Mouse (Mus musculus): ENCODE measurements around the gene Ric8b. TPM values are rescaled to one million over a fixed set of nuclear protein-coding genes. Genes with fewer than 3 reads are reported as not detected.
A peak's percentile ranks its signal among the peaks of the same experiment; 100 is the strongest.

The Ric8b gene
- polyA plus RNA-seq, 1 experiment from 2014 or later, result 15.5 TPM

DNA sequence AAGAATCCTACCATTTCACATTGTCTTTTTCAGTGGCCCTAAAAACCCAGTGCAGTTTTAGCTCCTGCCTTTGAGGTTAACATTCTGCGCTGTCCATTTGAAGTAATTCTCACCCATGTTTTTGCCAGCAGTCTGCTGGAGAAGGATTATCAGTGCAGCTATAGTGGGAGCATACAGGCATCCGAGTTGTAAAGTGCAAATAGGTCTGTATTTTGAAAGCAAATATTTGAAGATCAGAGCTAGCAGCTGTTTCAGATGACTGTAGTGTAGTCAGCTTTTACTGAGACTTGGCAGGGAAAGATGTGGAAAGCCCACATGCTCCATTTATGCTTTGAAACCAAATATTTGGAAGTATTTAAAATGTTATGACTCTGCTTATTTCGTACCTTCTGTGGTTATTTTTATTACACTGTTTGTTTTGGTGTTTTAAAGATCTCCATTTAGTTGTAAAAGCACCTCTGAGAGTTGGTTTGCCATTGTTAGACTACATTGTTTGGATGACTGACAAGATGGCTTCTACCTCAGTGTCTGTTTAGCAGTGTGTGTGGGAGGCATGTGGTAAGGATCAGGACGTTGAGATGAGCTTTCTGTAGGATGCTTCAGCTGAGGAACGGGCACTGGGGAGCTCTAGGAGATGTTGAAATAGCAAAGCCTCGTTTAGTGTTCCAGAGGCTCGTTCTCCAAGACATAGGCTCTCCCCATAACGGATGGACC is 31.7 kb downstream of the Ric8b start:
- WGBS, result 40% methylated on average over 8 of the region's 8 CpGs
- peaks cover 11% of the 10 kb centered on the region for H3K4me1 ChIP-seq (ENCODE audit: control insufficient read depth, insufficient read depth, low read length)
- ATAC-seq, result 0 out of 2 replicates have a peak, but pooled peaks have one; percentile 26
- H3K27me3 ChIP-seq (replicated peaks; ENCODE audit: control insufficient read depth, insufficient read depth, low read length), result no peaks in the 10 kb centered on the region
- H3K9ac ChIP-seq (ENCODE audit: low read depth, low read length), result no peak overlapping the region
- H3K4me3 ChIP-seq (ENCODE audit: low read length), result no peak overlapping the region
- no peak overlapping the region for H3K27ac ChIP-seq (ENCODE audit: low read length)
- 0 out of 2 replicates have a peak, but pooled peaks cover 7% of the 10 kb centered on the region for H3K36me3 ChIP-seq (ENCODE audit: control insufficient read depth, insufficient read depth, low read length)
- H3K9me3 ChIP-seq (ENCODE audit: control insufficient read depth, low read length), result no peaks in the 10 kb centered on the region
- no peak overlapping the region for H3K4me2 ChIP-seq (ENCODE audit: low read depth, low read length)

DNA sequence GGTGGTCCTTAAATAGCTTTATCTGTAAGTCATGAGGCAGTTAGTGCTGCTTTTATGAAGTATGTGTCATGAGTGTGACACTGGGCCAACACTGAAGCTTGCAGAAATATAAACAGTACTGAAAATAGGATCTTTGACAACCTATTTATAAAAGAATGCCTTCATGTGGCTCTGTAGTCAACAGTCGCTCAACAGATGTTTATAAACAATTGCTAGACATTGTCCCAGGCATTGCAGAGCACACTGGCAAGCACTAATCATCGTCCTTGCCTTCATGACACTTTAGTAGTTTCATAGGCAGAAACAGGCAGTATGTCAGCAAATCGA is 32.2 kb downstream of the Ric8b start:
- peak; percentile 38; the same call in 1 of the 2 replicates for ATAC-seq
- H3K9me3 ChIP-seq (ENCODE audit: control insufficient read depth, low read length), result no peaks in the 10 kb centered on the region

DNA sequence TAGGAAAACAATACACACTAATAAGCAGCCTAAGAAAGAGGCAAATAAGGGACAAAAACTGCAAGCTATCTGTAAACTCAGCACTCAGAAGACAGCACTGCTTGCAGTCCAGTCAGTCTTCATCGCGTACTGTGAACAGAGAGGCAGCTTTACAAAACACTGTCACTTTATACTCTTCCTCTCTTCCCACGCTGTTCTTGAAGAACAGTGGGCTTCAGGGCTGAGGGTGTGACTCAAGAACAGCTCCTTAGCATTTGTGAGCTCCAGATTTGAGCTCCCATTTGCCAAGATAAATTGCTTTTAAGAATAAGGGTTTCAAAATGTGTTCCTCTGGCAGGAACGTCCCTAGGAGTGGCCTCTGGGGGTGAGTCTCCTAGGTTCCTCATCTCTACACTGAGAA is 33.0 kb downstream of the Ric8b start:
- H3K4me2 ChIP-seq (ENCODE audit: low read depth, low read length), result no peak overlapping the region
- peaks cover 15% of the 10 kb centered on the region for H3K4me1 ChIP-seq (ENCODE audit: control insufficient read depth, insufficient read depth, low read length)
- no peak for ATAC-seq
- WGBS, result 72% methylated on average over 4 of the region's 4 CpGs
- 0 out of 2 replicates have a peak, but pooled peaks cover 7% of the 10 kb centered on the region for H3K36me3 ChIP-seq (ENCODE audit: control insufficient read depth, insufficient read depth, low read length)
- no peak overlapping the region for H3K27ac ChIP-seq (ENCODE audit: low read length)
- H3K27me3 ChIP-seq (replicated peaks; ENCODE audit: control insufficient read depth, insufficient read depth, low read length), result no peaks in the 10 kb centered on the region
- H3K4me3 ChIP-seq (ENCODE audit: low read length), result no peak overlapping the region
- no peak overlapping the region for H3K9ac ChIP-seq (ENCODE audit: low read depth, low read length)
- H3K9me3 ChIP-seq (ENCODE audit: control insufficient read depth, low read length), result no peaks in the 10 kb centered on the region

More for the DNA sequence above, 32.2 kb downstream of the Ric8b start:
- no peaks in the 10 kb centered on the region for H3K27me3 ChIP-seq (replicated peaks; ENCODE audit: control insufficient read depth, insufficient read depth, low read length)
- no peak overlapping the region for H3K27ac ChIP-seq (ENCODE audit: low read length)
- no peak overlapping the region for H3K9ac ChIP-seq (ENCODE audit: low read depth, low read length)
- H3K36me3 ChIP-seq (ENCODE audit: control insufficient read depth, insufficient read depth, low read length), result 0 out of 2 replicates have a peak, but pooled peaks cover 7% of the 10 kb centered on the region
- WGBS, result 56% methylated on average over 3 of the region's 3 CpGs
- H3K4me1 ChIP-seq (ENCODE audit: control insufficient read depth, insufficient read depth, low read length), result peaks cover 11% of the 10 kb centered on the region
- H3K4me2 ChIP-seq (ENCODE audit: low read depth, low read length), result no peak overlapping the region
- no peak overlapping the region for H3K4me3 ChIP-seq (ENCODE audit: low read length)

DNA sequence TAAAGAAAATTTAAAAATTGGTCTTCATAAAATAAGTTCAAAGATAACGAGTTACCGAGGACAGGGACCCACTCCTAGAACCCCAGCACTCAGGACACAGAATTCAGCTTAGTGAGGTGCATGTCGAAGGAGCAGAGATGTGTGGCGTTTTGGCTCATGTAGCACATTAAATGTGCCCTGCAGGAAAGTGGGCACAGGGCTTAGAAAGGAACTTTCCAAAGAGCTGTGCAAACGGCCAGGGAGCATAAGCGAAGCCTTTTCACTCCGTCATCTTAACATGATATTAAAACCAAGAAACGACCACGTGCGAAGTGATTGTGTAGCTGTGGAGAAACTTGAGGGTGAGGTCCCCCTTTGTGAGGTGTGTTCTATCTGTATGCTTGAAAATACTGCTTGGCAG is 36.8 kb downstream of the Ric8b start:
- Histone ChIP-seq H3K4me2 (ENCODE audit: low read depth, low read length) (no peak overlapping the region), H3K4me3 (ENCODE audit: low read length) (no peak overlapping the region), H3K36me3 (ENCODE audit: control insufficient read depth, insufficient read depth, low read length) (no peaks in the 10 kb centered on the region), H3K4me1 (ENCODE audit: control insufficient read depth, insufficient read depth, low read length) (peaks cover 22% of the 10 kb centered on the region), H3K27me3 (replicated peaks; ENCODE audit: control insufficient read depth, insufficient read depth, low read length) (no peaks in the 10 kb centered on the region), H3K9me3 (ENCODE audit: control insufficient read depth, low read length) (no peaks in the 10 kb centered on the region), H3K9ac (ENCODE audit: low read depth, low read length) (no peak overlapping the region), H3K27ac (ENCODE audit: low read length) (no peak overlapping the region)
- WGBS, result 95% methylated on average over 10 of the region's 10 CpGs
- ATAC-seq, result no peak

DNA sequence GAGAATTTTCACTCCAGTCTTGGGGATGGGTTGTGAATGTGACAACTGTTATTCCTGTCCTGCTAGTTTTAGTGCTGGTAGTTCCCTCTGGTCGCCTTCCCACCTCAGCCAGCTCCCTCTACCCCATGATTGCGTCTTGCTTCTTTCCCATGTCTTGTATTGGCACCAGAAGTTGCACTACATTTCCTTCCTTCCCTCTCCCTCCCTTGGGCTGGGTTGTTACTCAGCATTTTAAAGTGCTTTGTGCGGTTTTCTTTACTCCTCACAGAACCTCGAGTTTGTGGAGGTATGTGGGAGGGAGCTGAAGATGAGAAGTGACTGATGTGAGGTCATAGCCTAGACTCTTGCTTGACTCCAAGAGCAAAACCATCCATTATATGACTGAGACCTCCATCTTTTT is 38.8 kb downstream of the Ric8b start:
- no peak overlapping the region for H3K27ac ChIP-seq (ENCODE audit: low read length)
- no peaks in the 10 kb centered on the region for H3K36me3 ChIP-seq (ENCODE audit: control insufficient read depth, insufficient read depth, low read length)
- no peak overlapping the region for H3K4me3 ChIP-seq (ENCODE audit: low read length)
- no peaks in the 10 kb centered on the region for H3K27me3 ChIP-seq (replicated peaks; ENCODE audit: control insufficient read depth, insufficient read depth, low read length)
- H3K4me2 ChIP-seq (ENCODE audit: low read depth, low read length), result no peak overlapping the region
- 63% methylated on average over 4 of the region's 4 CpGs for WGBS
- H3K4me1 ChIP-seq (ENCODE audit: control insufficient read depth, insufficient read depth, low read length), result peaks cover 11% of the 10 kb centered on the region; the same call in 1 of the 2 replicates
- no peak overlapping the region for H3K9ac ChIP-seq (ENCODE audit: low read depth, low read length)
- no peak for ATAC-seq
- H3K9me3 ChIP-seq (ENCODE audit: control insufficient read depth, low read length), result no peaks in the 10 kb centered on the region

DNA sequence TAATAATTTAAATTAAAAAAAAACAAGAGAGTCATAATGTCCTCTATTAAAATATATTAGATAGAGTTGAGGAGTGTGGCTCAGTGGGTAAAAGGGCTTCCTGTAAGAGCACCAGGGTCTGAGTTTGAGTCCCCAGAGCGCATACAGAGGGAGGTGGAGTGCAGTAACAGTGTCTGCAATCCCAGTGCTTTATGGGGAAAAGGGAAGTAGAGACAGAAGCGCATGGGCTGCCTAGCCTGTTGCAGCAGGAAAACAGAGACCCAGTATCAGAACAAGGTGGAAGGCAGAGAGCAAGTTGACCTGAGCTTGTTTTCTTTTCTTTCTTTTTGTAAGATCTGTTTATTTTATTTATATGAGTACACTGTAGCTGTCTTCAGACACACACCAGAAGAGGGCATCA is 41.2 kb downstream of the Ric8b start:
- H3K4me2 ChIP-seq (ENCODE audit: low read depth, low read length), result no peak overlapping the region
- H3K36me3 ChIP-seq (ENCODE audit: control insufficient read depth, insufficient read depth, low read length), result no peaks in the 10 kb centered on the region
- 95% methylated on average over 2 of the region's 2 CpGs for WGBS
- H3K4me3 ChIP-seq (ENCODE audit: low read length), result no peak overlapping the region
- ATAC-seq, result no peak
- H3K9ac ChIP-seq (ENCODE audit: low read depth, low read length), result no peak overlapping the region
- no peaks in the 10 kb centered on the region for H3K9me3 ChIP-seq (ENCODE audit: control insufficient read depth, low read length)
- H3K27me3 ChIP-seq (replicated peaks; ENCODE audit: control insufficient read depth, insufficient read depth, low read length), result no peaks in the 10 kb centered on the region
- peaks cover 11% of the 10 kb centered on the region for H3K4me1 ChIP-seq (ENCODE audit: control insufficient read depth, insufficient read depth, low read length)
- H3K27ac ChIP-seq (ENCODE audit: low read length), result no peak overlapping the region

DNA sequence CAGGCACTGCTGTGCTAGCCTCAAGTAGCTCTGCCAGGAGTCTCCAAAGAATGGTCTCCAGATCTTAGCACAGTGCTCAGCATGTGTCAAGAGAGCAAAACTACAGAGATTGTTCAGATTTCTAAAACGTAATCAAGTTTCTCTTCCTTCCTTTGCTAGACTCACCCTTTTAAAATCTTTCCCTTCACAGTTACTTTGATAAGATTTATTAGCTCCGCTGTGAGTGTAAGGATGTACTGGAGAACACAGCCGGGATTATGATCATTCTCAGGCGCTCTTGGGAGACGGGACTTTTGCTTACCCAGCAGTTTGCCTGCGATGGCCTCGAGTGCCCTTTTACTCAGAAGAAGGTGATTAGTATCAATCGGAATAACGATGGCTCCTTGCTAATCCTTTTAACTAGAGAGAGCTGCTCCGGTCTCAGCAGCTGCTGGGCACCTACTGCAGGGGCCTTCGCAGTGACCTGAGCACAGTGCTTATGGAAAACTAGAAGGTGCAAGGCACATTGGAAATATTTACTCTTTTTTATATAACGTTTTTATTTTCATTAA is 43.0 kb downstream of the Ric8b start:
- H3K9me3 ChIP-seq (ENCODE audit: control insufficient read depth, low read length), result no peaks in the 10 kb centered on the region
- no peak overlapping the region for H3K27ac ChIP-seq (ENCODE audit: low read length)
- H3K4me2 ChIP-seq (ENCODE audit: low read depth, low read length), result no peak overlapping the region
- H3K36me3 ChIP-seq (ENCODE audit: control insufficient read depth, insufficient read depth, low read length), result no peaks in the 10 kb centered on the region
- 46% methylated on average over 12 of the region's 12 CpGs for WGBS
- H3K27me3 ChIP-seq (replicated peaks; ENCODE audit: control insufficient read depth, insufficient read depth, low read length), result no peaks in the 10 kb centered on the region
- H3K9ac ChIP-seq (ENCODE audit: low read depth, low read length), result no peak overlapping the region
- no peak overlapping the region for H3K4me3 ChIP-seq (ENCODE audit: low read length)
- H3K4me1 ChIP-seq (ENCODE audit: control insufficient read depth, insufficient read depth, low read length), result peaks cover 7% of the 10 kb centered on the region
- no peak for ATAC-seq

DNA sequence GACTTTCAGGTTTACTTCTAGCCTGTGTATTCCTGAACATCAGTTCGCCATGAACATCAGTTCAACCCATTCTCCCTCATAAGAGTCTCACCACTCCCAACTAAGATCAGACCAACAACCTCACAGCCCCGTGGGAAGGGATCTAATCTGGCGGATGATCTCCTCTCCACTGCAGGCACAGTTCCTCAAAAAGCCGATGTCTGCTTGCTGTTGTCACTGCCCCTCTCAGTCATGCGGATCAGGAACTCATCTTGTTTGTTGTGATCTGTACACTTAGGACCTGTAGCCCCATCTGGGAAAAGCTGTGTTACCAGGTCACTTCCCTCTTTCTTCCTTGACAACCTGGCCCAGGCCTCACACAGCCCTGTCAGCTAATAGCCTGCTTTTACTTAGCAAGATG is 45.7 kb downstream of the Ric8b start:
- WGBS, result 81% methylated on average over 5 of the region's 5 CpGs
- Histone ChIP-seq H3K9ac (ENCODE audit: low read depth, low read length) (no peak overlapping the region), H3K36me3 (ENCODE audit: control insufficient read depth, insufficient read depth, low read length) (no peaks in the 10 kb centered on the region), H3K4me1 (ENCODE audit: control insufficient read depth, insufficient read depth, low read length) (peaks cover 3% of the 10 kb centered on the region; the same call in 1 of the 2 replicates), H3K4me2 (ENCODE audit: low read depth, low read length) (no peak overlapping the region), H3K4me3 (ENCODE audit: low read length) (no peak overlapping the region), H3K9me3 (ENCODE audit: control insufficient read depth, low read length) (no peaks in the 10 kb centered on the region), H3K27ac (ENCODE audit: low read length) (no peak overlapping the region), H3K27me3 (replicated peaks; ENCODE audit: control insufficient read depth, insufficient read depth, low read length) (no peaks in the 10 kb centered on the region)
- no peak for ATAC-seq

DNA sequence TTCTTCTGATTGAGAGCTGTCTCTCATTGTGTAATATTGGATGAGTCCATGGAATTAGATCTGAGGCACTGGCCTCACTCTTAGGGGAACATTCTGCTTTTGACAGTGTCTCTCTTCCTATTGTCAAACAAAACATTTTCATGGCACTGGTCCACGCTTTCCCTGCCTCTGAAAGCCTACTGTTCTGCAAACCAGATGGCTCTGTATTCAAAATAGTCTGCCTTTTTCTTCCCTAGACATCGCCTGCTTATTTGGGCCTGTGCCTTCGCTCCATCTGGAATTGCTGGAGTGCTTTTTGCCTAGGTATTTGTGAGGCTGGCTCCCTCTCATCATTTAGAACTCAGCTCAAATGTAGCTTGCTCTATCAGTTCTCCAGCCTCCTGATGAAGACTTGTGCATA is 46.3 kb downstream of the Ric8b start:
- 61% methylated on average over 3 of the region's 3 CpGs for WGBS
- H3K9ac ChIP-seq (ENCODE audit: low read depth, low read length), result no peak overlapping the region

More for the DNA sequence above, 46.3 kb downstream of the Ric8b start:
- Histone ChIP-seq H3K4me2 (ENCODE audit: low read depth, low read length) (no peak overlapping the region), H3K4me1 (ENCODE audit: control insufficient read depth, insufficient read depth, low read length) (peaks cover 3% of the 10 kb centered on the region; the same call in 1 of the 2 replicates), H3K36me3 (ENCODE audit: control insufficient read depth, insufficient read depth, low read length) (no peaks in the 10 kb centered on the region), H3K4me3 (ENCODE audit: low read length) (no peak overlapping the region), H3K27ac (ENCODE audit: low read length) (no peak overlapping the region), H3K9me3 (ENCODE audit: control insufficient read depth, low read length) (no peaks in the 10 kb centered on the region), H3K27me3 (replicated peaks; ENCODE audit: control insufficient read depth, insufficient read depth, low read length) (no peaks in the 10 kb centered on the region)
- ATAC-seq, result no peak
